Mouse (Mus musculus): ENCODE data around the gene Lyzl6. TPM values are rescaled to one million over a fixed set of nuclear protein-coding genes. Genes with fewer than 3 reads are reported as not detected.

The Lyzl6 gene
- polyA plus RNA-seq, 2 experiments, result not detected

DNA sequence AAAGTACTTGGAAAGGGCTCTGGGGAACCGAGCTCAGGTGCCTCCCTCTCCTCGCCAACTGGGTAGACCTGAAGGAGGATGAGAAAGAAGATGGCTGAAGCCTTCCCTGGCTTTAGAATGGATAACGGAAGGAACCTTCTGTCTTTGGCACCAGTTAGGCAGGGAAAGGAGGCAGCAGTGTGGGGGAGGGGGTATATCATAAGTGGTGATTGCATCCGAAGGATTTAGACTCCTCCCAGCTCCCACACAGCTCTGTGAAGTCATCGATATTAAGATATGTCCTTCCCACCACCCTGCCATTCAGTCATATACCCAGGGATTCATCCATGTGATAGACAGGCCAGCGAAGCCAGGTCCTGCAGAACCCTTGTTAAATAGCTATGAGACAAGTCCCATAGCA is 12.7 kb upstream of the Lyzl6 start:
- ATAC-seq (ENCODE audit: low FRiP score, low read depth) (no peak), DNase-seq (ENCODE audit: low spot score) (no peak)
- H3K36me3 ChIP-seq (ENCODE audit: control insufficient read depth, insufficient read depth, low read length), result no peaks in the 10 kb centered on the region
- no peaks in the 10 kb centered on the region for H3K9me3 ChIP-seq (ENCODE audit: control insufficient read depth, low read length)
- H3K4me3 ChIP-seq (replicated peaks; ENCODE audit: low read length), result no peak overlapping the region
- H3K4me2 ChIP-seq (replicated peaks; ENCODE audit: low read depth, low read length, severe bottlenecking), result no peak overlapping the region
- peaks cover 55% of the 10 kb centered on the region for H3K27me3 ChIP-seq (ENCODE audit: control insufficient read depth, insufficient read depth, low read length)
- H3K4me1 ChIP-seq (ENCODE audit: control insufficient read depth, insufficient read depth, low read length), result peaks cover 6% of the 10 kb centered on the region
- WGBS, result 80% methylated on average over 6 of the region's 6 CpGs
- H3K9ac ChIP-seq (ENCODE audit: low read depth, low read length, severe bottlenecking), result no peak overlapping the region
- no peak for TF ChIP-seq POLR2A (IDR thresholded peaks at IDR 0.05; ENCODE audit: borderline replicate concordance, extremely low read depth, insufficient read depth, insufficient read length)
- no peak overlapping the region for H3K27ac ChIP-seq (replicated peaks; ENCODE audit: low read depth, low read length)

DNA sequence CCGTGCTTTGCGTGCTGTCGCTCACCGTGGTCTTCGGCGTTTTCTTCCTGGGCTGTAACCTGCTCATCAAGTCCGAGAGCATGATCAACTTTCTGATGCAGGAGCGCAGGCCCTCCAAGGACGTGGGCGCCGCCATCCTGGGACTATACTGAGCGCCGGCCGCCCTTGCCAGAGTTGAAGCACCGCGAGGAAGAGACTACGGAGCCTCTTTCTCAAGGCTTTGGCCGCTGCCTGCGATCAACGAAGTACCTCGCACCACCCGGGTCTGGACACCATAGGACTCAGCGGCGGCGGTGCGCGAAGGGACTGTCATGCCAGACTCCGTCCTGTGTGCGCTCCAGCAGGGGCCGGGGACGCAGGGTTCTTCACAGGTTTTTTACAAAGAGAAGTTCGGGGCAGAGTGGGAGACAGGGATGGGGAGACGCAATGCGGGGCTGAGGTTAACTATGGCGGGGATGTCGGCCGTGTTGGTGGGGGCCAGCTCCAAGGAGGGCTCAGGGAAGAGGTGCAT is 11.3 kb upstream of the Lyzl6 start:
- no peak overlapping the region for H3K27ac ChIP-seq (replicated peaks; ENCODE audit: low read depth, low read length)
- H3K36me3 ChIP-seq (ENCODE audit: control insufficient read depth, insufficient read depth, low read length), result no peaks in the 10 kb centered on the region
- peaks cover 55% of the 10 kb centered on the region for H3K27me3 ChIP-seq (ENCODE audit: control insufficient read depth, insufficient read depth, low read length)
- H3K9ac ChIP-seq (ENCODE audit: low read depth, low read length, severe bottlenecking), result peak overlapping the region; percentile 12; the same call in 1 of the 2 replicates
- no peak for TF ChIP-seq POLR2A (IDR thresholded peaks at IDR 0.05; ENCODE audit: borderline replicate concordance, extremely low read depth, insufficient read depth, insufficient read length)
- H3K4me3 ChIP-seq (replicated peaks; ENCODE audit: low read length), result peak overlapping the region; percentile 39
- 3% methylated on average over 37 of the region's 37 CpGs for WGBS
- no peak for ATAC-seq (ENCODE audit: low FRiP score, low read depth)
- DNase-seq (ENCODE audit: low spot score), result no peak
- H3K4me2 ChIP-seq (replicated peaks; ENCODE audit: low read depth, low read length, severe bottlenecking), result peak overlapping the region; percentile 76
- no peaks in the 10 kb centered on the region for H3K9me3 ChIP-seq (ENCODE audit: control insufficient read depth, low read length)
- H3K4me1 ChIP-seq (ENCODE audit: control insufficient read depth, insufficient read depth, low read length), result peaks cover 6% of the 10 kb centered on the region

DNA sequence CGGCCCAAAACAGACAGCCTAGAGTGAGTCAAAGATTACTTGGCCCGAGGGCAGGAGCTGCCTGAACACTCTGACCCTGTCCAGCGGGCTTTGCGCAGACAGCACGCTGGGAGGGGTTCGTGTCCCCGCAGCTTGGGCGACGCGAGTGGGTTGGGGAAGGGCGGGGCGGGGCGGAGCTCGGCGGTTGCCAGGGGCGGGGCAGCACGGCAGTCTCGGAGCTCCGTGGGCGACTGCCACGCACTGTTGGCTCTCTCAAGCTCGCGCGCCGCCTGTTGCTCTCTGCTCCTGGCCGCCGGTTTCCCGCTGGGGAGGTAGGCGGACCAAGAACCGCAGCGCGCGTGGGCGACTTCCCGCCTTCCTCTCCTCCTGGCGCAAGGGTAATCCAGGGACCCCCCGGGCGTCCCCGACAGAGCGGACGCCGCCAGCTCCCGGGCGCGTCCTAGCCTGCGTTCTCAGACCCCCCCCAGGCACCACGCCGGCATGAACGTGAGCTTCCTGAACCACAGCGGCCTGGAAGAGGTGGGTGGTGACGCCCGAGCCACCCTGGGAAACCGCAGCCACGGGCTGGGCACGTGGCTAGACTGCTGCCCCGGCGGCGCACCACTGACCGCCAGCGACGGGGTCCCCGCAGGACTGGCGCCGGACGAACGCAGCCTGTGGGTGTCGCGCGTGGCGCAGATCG is 10.8 kb upstream of the Lyzl6 start, which contains the start of gene Rprml:
Gene Rprml (plus strand): TSS at position 270 of the 682 bp plus-strand sequence.
- Histone ChIP-seq H3K36me3 (ENCODE audit: control insufficient read depth, insufficient read depth, low read length) (no peaks in the 10 kb centered on the region), H3K9me3 (ENCODE audit: control insufficient read depth, low read length) (no peaks in the 10 kb centered on the region), H3K9ac (ENCODE audit: low read depth, low read length, severe bottlenecking) (peak within 1 kb of the TSS; percentile 12; the same call in 1 of the 2 replicates), H3K4me2 (replicated peaks; ENCODE audit: low read depth, low read length, severe bottlenecking) (peak within 1 kb of the TSS; percentile 76), H3K4me1 (ENCODE audit: control insufficient read depth, insufficient read depth, low read length) (peaks cover 6% of the 10 kb centered on the region), H3K4me3 (replicated peaks; ENCODE audit: low read length) (peak within 1 kb of the TSS; percentile 39), H3K27ac (replicated peaks; ENCODE audit: low read depth, low read length) (no peak within 1 kb of the TSS), H3K27me3 (ENCODE audit: control insufficient read depth, insufficient read depth, low read length) (peaks cover 55% of the 10 kb centered on the region)
- no peak for ATAC-seq (ENCODE audit: low FRiP score, low read depth)
- no peak for TF ChIP-seq POLR2A (IDR thresholded peaks at IDR 0.05; ENCODE audit: borderline replicate concordance, extremely low read depth, insufficient read depth, insufficient read length)
- DNase-seq (ENCODE audit: low spot score), result no peak
- 3% methylated on average over 44 of the region's 71 CpGs for WGBS

DNA sequence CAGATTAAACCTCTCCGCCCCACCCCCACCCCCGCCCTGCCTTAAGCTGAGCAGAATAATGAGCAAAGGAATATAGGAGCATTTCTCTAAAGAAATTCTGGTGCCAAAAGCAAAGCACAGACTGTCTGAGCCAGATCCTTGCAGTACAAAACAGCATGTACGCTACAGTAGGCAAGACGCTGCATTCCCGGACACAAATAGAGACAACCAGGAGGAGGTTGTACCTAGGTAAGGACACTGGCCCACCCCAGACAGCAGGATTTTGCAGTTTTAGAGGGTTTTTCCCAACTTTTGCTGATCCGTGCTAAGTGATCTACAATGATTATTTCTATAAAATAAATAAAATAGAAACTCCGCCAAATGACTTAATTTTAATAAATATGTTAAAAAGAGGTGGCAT is 10.0 kb upstream of the Lyzl6 start:
- ATAC-seq (ENCODE audit: low FRiP score, low read depth) (no peak), DNase-seq (ENCODE audit: low spot score) (no peak)
- peaks cover 6% of the 10 kb centered on the region for H3K4me1 ChIP-seq (ENCODE audit: control insufficient read depth, insufficient read depth, low read length)
- no peak for TF ChIP-seq POLR2A (IDR thresholded peaks at IDR 0.05; ENCODE audit: borderline replicate concordance, extremely low read depth, insufficient read depth, insufficient read length)
- no peak overlapping the region for H3K4me3 ChIP-seq (replicated peaks; ENCODE audit: low read length)
- H3K36me3 ChIP-seq (ENCODE audit: control insufficient read depth, insufficient read depth, low read length), result no peaks in the 10 kb centered on the region
- no peak overlapping the region for H3K4me2 ChIP-seq (replicated peaks; ENCODE audit: low read depth, low read length, severe bottlenecking)
- H3K9ac ChIP-seq (ENCODE audit: low read depth, low read length, severe bottlenecking), result no peak overlapping the region
- 27% methylated on average over 7 of the region's 7 CpGs for WGBS
- H3K27ac ChIP-seq (replicated peaks; ENCODE audit: low read depth, low read length), result no peak overlapping the region
- H3K9me3 ChIP-seq (ENCODE audit: control insufficient read depth, low read length), result no peaks in the 10 kb centered on the region
- peaks cover 55% of the 10 kb centered on the region for H3K27me3 ChIP-seq (ENCODE audit: control insufficient read depth, insufficient read depth, low read length)

DNA sequence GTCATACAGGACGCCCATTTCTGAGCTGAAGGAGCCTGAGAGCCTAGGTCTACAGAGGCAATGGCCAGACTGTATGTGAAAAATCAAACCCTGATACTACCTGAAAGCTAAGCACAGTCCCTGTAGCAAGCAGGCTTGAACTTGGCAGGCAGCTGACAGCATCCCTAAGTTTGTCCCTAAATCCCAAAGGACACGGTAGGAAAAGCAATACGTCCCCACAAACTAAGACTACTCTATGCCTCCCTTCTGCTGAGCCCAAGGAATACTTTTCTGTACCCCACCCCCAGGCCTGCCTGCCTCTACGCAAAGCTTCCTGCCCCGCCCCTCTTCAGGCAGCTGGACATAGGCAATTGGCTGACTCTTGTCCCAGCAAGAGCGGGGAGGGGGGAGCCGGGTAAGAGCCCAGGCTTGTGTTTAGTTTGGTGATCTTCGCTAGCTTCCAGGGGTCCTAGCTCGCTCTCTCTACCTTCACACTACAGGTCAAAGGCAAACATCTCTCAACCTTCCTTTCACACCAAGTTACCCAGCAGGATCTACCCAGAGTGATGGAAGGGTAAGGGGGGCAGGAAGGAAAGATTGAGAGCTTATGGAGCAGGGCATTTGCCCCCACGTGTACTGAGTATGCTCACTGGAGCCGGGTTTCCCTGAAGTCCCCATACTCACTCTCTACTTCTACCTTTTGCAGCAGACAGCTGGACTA is 9.4 kb upstream of the Lyzl6 start:
- 13% methylated on average over 11 of the region's 11 CpGs for WGBS

More for the DNA sequence above, 9.4 kb upstream of the Lyzl6 start:
- no peaks in the 10 kb centered on the region for H3K9me3 ChIP-seq (ENCODE audit: control insufficient read depth, low read length)
- no peak overlapping the region for H3K27ac ChIP-seq (replicated peaks; ENCODE audit: low read depth, low read length)
- no peak overlapping the region for H3K4me3 ChIP-seq (replicated peaks; ENCODE audit: low read length)
- ATAC-seq (ENCODE audit: low FRiP score, low read depth), result no peak
- H3K4me1 ChIP-seq (ENCODE audit: control insufficient read depth, insufficient read depth, low read length), result peaks cover 6% of the 10 kb centered on the region
- no peak overlapping the region for H3K4me2 ChIP-seq (replicated peaks; ENCODE audit: low read depth, low read length, severe bottlenecking)
- DNase-seq (ENCODE audit: low spot score), result no peak
- H3K36me3 ChIP-seq (ENCODE audit: control insufficient read depth, insufficient read depth, low read length), result no peaks in the 10 kb centered on the region
- no peak for TF ChIP-seq POLR2A (IDR thresholded peaks at IDR 0.05; ENCODE audit: borderline replicate concordance, extremely low read depth, insufficient read depth, insufficient read length)
- H3K9ac ChIP-seq (ENCODE audit: low read depth, low read length, severe bottlenecking), result no peak overlapping the region
- peaks cover 55% of the 10 kb centered on the region for H3K27me3 ChIP-seq (ENCODE audit: control insufficient read depth, insufficient read depth, low read length)
